29 mouse cellular contexts compared by ENCODE assay signal in the genomic region with DNA sequence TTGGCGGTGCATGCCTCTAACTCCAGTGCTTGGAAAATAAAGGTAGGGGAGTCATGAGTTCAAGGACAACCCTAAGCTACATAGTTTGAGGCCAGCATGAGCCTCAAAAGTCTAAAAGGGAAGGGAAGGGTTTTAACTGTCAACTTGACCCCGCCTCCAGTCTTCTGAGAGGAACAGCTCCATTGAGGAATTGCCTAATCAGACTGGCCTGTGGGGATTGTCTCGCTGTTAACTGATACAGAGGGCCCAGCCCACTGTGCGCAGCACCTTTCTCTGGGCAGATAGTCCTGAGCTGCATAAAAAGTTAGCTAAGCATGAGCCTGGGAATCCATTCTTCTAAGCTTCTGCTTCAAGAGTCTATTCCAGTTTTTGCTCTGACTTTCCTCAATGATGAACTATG. TPM values are rescaled to one million over a fixed set of nuclear protein-coding genes. Genes with fewer than 3 reads are reported as not detected.
DNase-seq lines count a peak whose midpoint lies in the region; ATAC-seq lines count a peak whose summit lies in the region.
"Had no signal": no experiment of that assay in that cellular context is flagged by ENCODE, and none has a peak within 500 bp of the region (broad histone marks: within the 10 kb centered on the region; RNA-seq: fewer than 3 reads in every experiment).

No protein-coding gene starts in this region.

- intact Hi-C loops in left cerebral cortex, postnatal 10 days (cut with DNase I): no loop called here
- intact Hi-C loops in heart, postnatal 10 days (cut with DNase I): loop anchor here (10.0 kb wide), 1 partner anchor 1853 kb away; no protein-coding TSS in a partner anchor

- DNase-seq in 416B (ENCODE audit: low read depth) (peak; percentile 66), MEL-GATA-1-ER (ENCODE audit: extremely low read depth, low read depth) (peak; percentile 33)
- DNase-seq in left cerebral cortex, postnatal 10 days (ENCODE audit: extremely low spot score in 1 of 2, low spot score in 2 of 2): no peak
- DNase-seq in heart, postnatal 10 days: no peak
- DNase-seq in forebrain, embryonic 10.5 days (ENCODE audit: extremely low spot score, low spot score): no peak
- DNase-seq: adrenal gland, postnatal 10 days; B cell, adult 2 months; cerebellum, adult 11-12 months; cerebellum, postnatal 10 days; forebrain, postnatal 0 days; gastrocnemius, postnatal 36 days; heart, postnatal 36 days; kidney, adult 9 months; kidney, postnatal 14 days; thymus, adult 18-20 months; thymus, postnatal 36 days had no signal

- H3K9me3 ChIP-seq in liver, embryonic 15.5 days (replicated peaks): no peaks in the 10 kb centered on the region
- no peaks in the 10 kb centered on the region for H3K9me3 ChIP-seq in hindbrain, embryonic 13.5 days
- H3K9me3 ChIP-seq in forebrain, embryonic 10.5 days: no peaks in the 10 kb centered on the region
- H3K9me3 ChIP-seq: embryonic facial prominence, embryonic 15.5 days; hindbrain, embryonic 15.5 days; intestine, embryonic 15.5 days; limb, embryonic 10.5 days; midbrain, embryonic 13.5 days; stomach, embryonic 15.5 days had no signal

- H3K4me2 ChIP-seq in liver, embryonic 15.5 days: no peak overlapping the region
- no peak overlapping the region for H3K4me2 ChIP-seq in hindbrain, embryonic 13.5 days
- H3K4me2 ChIP-seq: embryonic facial prominence, embryonic 15.5 days; hindbrain, embryonic 15.5 days; intestine, embryonic 15.5 days; midbrain, embryonic 13.5 days; stomach, embryonic 15.5 days had no signal

- H3K27me3 ChIP-seq in liver, embryonic 15.5 days: no peaks in the 10 kb centered on the region
- no peaks in the 10 kb centered on the region for H3K27me3 ChIP-seq in hindbrain, embryonic 13.5 days
- H3K27me3 ChIP-seq in forebrain, embryonic 10.5 days (ENCODE audit: poor library complexity, severe bottlenecking): no peaks in the 10 kb centered on the region
- H3K27me3 ChIP-seq: CH12.LX; embryonic facial prominence, embryonic 15.5 days; hindbrain, embryonic 15.5 days; intestine, embryonic 15.5 days; midbrain, embryonic 13.5 days; stomach, embryonic 15.5 days had no signal

- peaks cover 40% of the 10 kb centered on the region for H3K36me3 ChIP-seq in liver, embryonic 15.5 days (replicated peaks)
- H3K36me3 ChIP-seq in hindbrain, embryonic 13.5 days: no peaks in the 10 kb centered on the region
- H3K36me3 ChIP-seq in forebrain, embryonic 10.5 days (replicated peaks): peaks cover 12% of the 10 kb centered on the region
- H3K36me3 ChIP-seq: embryonic facial prominence, embryonic 15.5 days; hindbrain, embryonic 15.5 days; intestine, embryonic 15.5 days; limb, embryonic 10.5 days; midbrain, embryonic 13.5 days; stomach, embryonic 15.5 days had no signal

- H3K27ac ChIP-seq in liver, embryonic 15.5 days (replicated peaks): peak overlapping the region; percentile 24; the same call in 1 of the 2 replicates
- H3K27ac ChIP-seq in hindbrain, embryonic 13.5 days: no peak overlapping the region
- no peak overlapping the region for H3K27ac ChIP-seq in forebrain, embryonic 10.5 days
- H3K27ac ChIP-seq: embryonic facial prominence, embryonic 15.5 days; hindbrain, embryonic 15.5 days; intestine, embryonic 15.5 days; limb, embryonic 10.5 days; midbrain, embryonic 13.5 days; stomach, embryonic 15.5 days had no signal

- 0 out of 2 replicates have a peak, but pooled peaks have one; percentile 26 for ATAC-seq in erythroid progenitor cell, adult 5-6 weeks (replicated peaks; ENCODE audit: low FRiP score, poor library complexity, severe bottlenecking)
- peak; percentile 74; the same call in 1 of the 2 replicates for ATAC-seq in liver, embryonic 15.5 days (ENCODE audit: insufficient read depth)
- ATAC-seq in hindbrain, embryonic 13.5 days (ENCODE audit: low FRiP score): no peak
- ATAC-seq: forebrain, postnatal 0 days; intestine, embryonic 15.5 days; lung, postnatal 0 days had no signal

- H3K9ac ChIP-seq in liver, embryonic 15.5 days: no peak overlapping the region
- H3K9ac ChIP-seq in hindbrain, embryonic 13.5 days: no peak overlapping the region
- H3K9ac ChIP-seq: embryonic facial prominence, embryonic 15.5 days; forebrain, postnatal 0 days; hindbrain, embryonic 15.5 days; intestine, embryonic 15.5 days; midbrain, embryonic 13.5 days; stomach, embryonic 15.5 days had no signal

- 37% methylated on average over 4 of the region's 4 CpGs for WGBS in liver, embryonic 15.5 days (ENCODE audit: insufficient replicate concordance)
- 81% methylated on average over 4 of the region's 4 CpGs for WGBS in hindbrain, embryonic 13.5 days
- 76% methylated on average over 4 of the region's 4 CpGs for WGBS in forebrain, embryonic 10.5 days

- H3K4me3 ChIP-seq in liver, embryonic 15.5 days (replicated peaks): no peak overlapping the region
- H3K4me3 ChIP-seq in hindbrain, embryonic 13.5 days: no peak overlapping the region
- H3K4me3 ChIP-seq in forebrain, embryonic 10.5 days: no peak overlapping the region
- H3K4me3 ChIP-seq: embryonic facial prominence, embryonic 15.5 days; hindbrain, embryonic 15.5 days; intestine, embryonic 15.5 days; limb, embryonic 10.5 days; midbrain, embryonic 13.5 days; stomach, embryonic 15.5 days had no signal

- peaks cover 12% of the 10 kb centered on the region for H3K4me1 ChIP-seq in liver, embryonic 15.5 days (replicated peaks)
- H3K4me1 ChIP-seq in hindbrain, embryonic 13.5 days (replicated peaks): no peaks in the 10 kb centered on the region
- no peaks in the 10 kb centered on the region for H3K4me1 ChIP-seq in forebrain, embryonic 10.5 days
- H3K4me1 ChIP-seq: embryonic facial prominence, embryonic 15.5 days; hindbrain, embryonic 15.5 days; intestine, embryonic 15.5 days; limb, embryonic 10.5 days; midbrain, embryonic 13.5 days; stomach, embryonic 15.5 days had no signal

RNA-seq across cellular contexts. Expression of a gene that starts 56.7 kb away (rescaled TPM):
- total RNA-seq in erythroid progenitor cell, adult 5-6 weeks (2015; ENCODE audit: low replicate concordance): 98.5 and 105 TPM in 2 replicates
- 132 and 168 TPM in 2 replicates for total RNA-seq in erythroid progenitor cell, adult 5-6 weeks (2017; ENCODE audit: low replicate concordance)
- 8.6 and 10.2 TPM in 2 replicates for polyA plus RNA-seq in liver, embryonic 15.5 days (2015; fragmentation: Nextera tagmentation; extraction: Ambion mirVana)
- total RNA-seq in left cerebral cortex, postnatal 10 days (2021): 1 to 10 TPM; 6.8 to 7.6 TPM
- 10 to 100 TPM in 1 of 2 experiments, 1 to 10 TPM in 1; 8.9 to 10.4 TPM for total RNA-seq in heart, postnatal 10 days (2021)
- polyA plus RNA-seq in hindbrain, embryonic 13.5 days (2015; fragmentation: Nextera tagmentation; extraction: Ambion mirVana): 4.1 and 4.6 TPM in 2 replicates
- 11.4 and 12.0 TPM in 2 replicates for polyA plus RNA-seq in forebrain, embryonic 10.5 days (2016; fragmentation: Nextera tagmentation; extraction: Ambion mirVana)

RNA-seq across cellular contexts. Expression of a gene that starts 56.8 kb away (rescaled TPM):
- total RNA-seq in erythroid progenitor cell, adult 5-6 weeks (2015; ENCODE audit: low replicate concordance): 1.1 TPM in 1 of 2 replicates, not detected in the other
- not detected in 2 replicates for total RNA-seq in erythroid progenitor cell, adult 5-6 weeks (2017; ENCODE audit: low replicate concordance)
- 0.07 and 0.09 TPM in 2 replicates for polyA plus RNA-seq in liver, embryonic 15.5 days (2015; fragmentation: Nextera tagmentation; extraction: Ambion mirVana)
- 1 to 10 TPM; 2.0 to 2.9 TPM for total RNA-seq in left cerebral cortex, postnatal 10 days (2021)
- total RNA-seq in heart, postnatal 10 days (2021): under 1 TPM; 0.15 to 0.69 TPM
- 0.40 and 0.52 TPM in 2 replicates for polyA plus RNA-seq in hindbrain, embryonic 13.5 days (2015; fragmentation: Nextera tagmentation; extraction: Ambion mirVana)
- polyA plus RNA-seq in forebrain, embryonic 10.5 days (2016; fragmentation: Nextera tagmentation; extraction: Ambion mirVana): 0.29 and 0.34 TPM in 2 replicates
- total RNA-seq: CH12.LX; liver, adult 2 months; monocyte, adult 5-6 weeks had no signal
- polyA plus RNA-seq: limb, embryonic 10.5 days; liver, adult 2 months had no signal

Comparison
In these comparisons a context has a peak if more than half of its experiments do, and no peak if none do; other contexts are left out.
1. DNase-seq: peak in 416B (single experiment) and MEL-GATA-1-ER (single experiment); none in left cerebral cortex, postnatal 10 days (0 of 2), heart, postnatal 10 days (0 of 2) and forebrain, embryonic 10.5 days (single experiment).
2. RNA of a gene that starts 56.7 kb away (total RNA-seq): 98.5 to 168 TPM in erythroid progenitor cell, adult 5-6 weeks; 8.9 to 10.4 TPM in heart, postnatal 10 days and 6.8 to 7.6 TPM in left cerebral cortex, postnatal 10 days; every median in the first group is over 4 times any median in the second.